Comparison of ENCODE assay signal across 8 mouse cellular contexts in genomic region chr5:34370022-34370823, GRCm38 (mm10). TPM values are rescaled to one million over a fixed set of nuclear protein-coding genes. Genes with fewer than 3 reads are reported as not detected.
A peak's percentile ranks its signal among the peaks of the same experiment; 100 is the strongest.
DNase-seq lines count a peak whose midpoint lies in the region; ATAC-seq lines count a peak whose summit lies in the region.

No protein-coding gene starts in this region.

- peak overlapping the region; percentile 69 for H3K4me2 ChIP-seq in embryonic facial prominence, embryonic 14.5 days (ENCODE audit: low read depth, low read length)
- H3K4me2 ChIP-seq in kidney, embryonic 16.5 days (replicated peaks; ENCODE audit: low read depth, low read length) = peak overlapping the region; percentile 90
- peak overlapping the region; percentile 94 for H3K4me2 ChIP-seq in liver, embryonic 13.5 days
- peak overlapping the region; percentile 75 for H3K4me2 ChIP-seq in neural tube, embryonic 12.5 days (replicated peaks)

- H3K9ac ChIP-seq in embryonic facial prominence, embryonic 14.5 days (ENCODE audit: low read depth, low read length) = peak overlapping the region; percentile 91
- H3K9ac ChIP-seq in kidney, embryonic 16.5 days (replicated peaks; ENCODE audit: low read length) = peak overlapping the region; percentile 91
- peak overlapping the region; percentile 94 for H3K9ac ChIP-seq in liver, embryonic 13.5 days
- H3K9ac ChIP-seq in neural tube, embryonic 12.5 days = peak overlapping the region; percentile 95

- H3K36me3 ChIP-seq in embryonic facial prominence, embryonic 14.5 days (ENCODE audit: control insufficient read depth, insufficient read depth, low read length) = no peaks in the 10 kb centered on the region
- peaks cover 3% of the 10 kb centered on the region; the same call in 1 of the 2 replicates for H3K36me3 ChIP-seq in heart, embryonic 10.5 days
- H3K36me3 ChIP-seq in kidney, embryonic 16.5 days (ENCODE audit: insufficient read depth, low read length) = no peaks in the 10 kb centered on the region
- H3K36me3 ChIP-seq in liver, embryonic 13.5 days = 0 out of 2 replicates have a peak, but pooled peaks cover 3% of the 10 kb centered on the region
- H3K36me3 ChIP-seq in neural tube, embryonic 12.5 days = no peaks in the 10 kb centered on the region

- no peak for ATAC-seq in embryonic facial prominence, embryonic 14.5 days (ENCODE audit: low read depth)
- ATAC-seq in kidney, embryonic 16.5 days (ENCODE audit: low FRiP score, low TSS enrichment) = no peak
- peak; percentile 21; the same call in 1 of the 2 replicates for ATAC-seq in liver, embryonic 13.5 days (ENCODE audit: low read depth)
- no peak for ATAC-seq in neural tube, embryonic 12.5 days (ENCODE audit: low FRiP score, low read depth)

- peak; percentile 59 for DNase-seq in A20 (ENCODE audit: low read depth, low spot score)
- DNase-seq in adrenal gland, postnatal 10 days = peak; percentile 52
- peak; percentile 22 for DNase-seq in embryonic facial prominence, embryonic 14.5 days (ENCODE audit: low spot score)
- peak; percentile 78 for DNase-seq in heart, embryonic 10.5 days (ENCODE audit: low spot score)
- peak; percentile 28 for DNase-seq in liver, embryonic 13.5 days
- peak; percentile 39 for DNase-seq in thymus, postnatal 0 days (ENCODE audit: low spot score)

- no peaks in the 10 kb centered on the region for H3K27me3 ChIP-seq in embryonic facial prominence, embryonic 14.5 days (replicated peaks; ENCODE audit: control insufficient read depth, insufficient read depth, low read length)
- H3K27me3 ChIP-seq in heart, embryonic 10.5 days (ENCODE audit: insufficient read depth, poor library complexity, severe bottlenecking) = no peaks in the 10 kb centered on the region
- no peaks in the 10 kb centered on the region for H3K27me3 ChIP-seq in kidney, embryonic 16.5 days (ENCODE audit: insufficient read depth, low read length)
- H3K27me3 ChIP-seq in liver, embryonic 13.5 days = no peaks in the 10 kb centered on the region
- no peaks in the 10 kb centered on the region for H3K27me3 ChIP-seq in neural tube, embryonic 12.5 days (replicated peaks)

- H3K4me1 ChIP-seq in embryonic facial prominence, embryonic 14.5 days (ENCODE audit: control insufficient read depth, insufficient read depth, low read length) = peaks cover 14% of the 10 kb centered on the region
- H3K4me1 ChIP-seq in heart, embryonic 10.5 days = peaks cover 13% of the 10 kb centered on the region
- H3K4me1 ChIP-seq in kidney, embryonic 16.5 days (ENCODE audit: insufficient read depth, low read length) = peaks cover 21% of the 10 kb centered on the region
- H3K4me1 ChIP-seq in liver, embryonic 13.5 days (replicated peaks) = peaks cover 43% of the 10 kb centered on the region
- peaks cover 24% of the 10 kb centered on the region for H3K4me1 ChIP-seq in neural tube, embryonic 12.5 days

- peak overlapping the region; percentile 91 for H3K4me3 ChIP-seq in embryonic facial prominence, embryonic 14.5 days (ENCODE audit: low read depth, low read length)
- H3K4me3 ChIP-seq in heart, embryonic 10.5 days = peak overlapping the region; percentile 87
- H3K4me3 ChIP-seq in kidney, embryonic 16.5 days (ENCODE audit: low read length) = peak overlapping the region; percentile 88
- H3K4me3 ChIP-seq in liver, embryonic 13.5 days (replicated peaks) = peak overlapping the region; percentile 93
- H3K4me3 ChIP-seq in neural tube, embryonic 12.5 days = peak overlapping the region; percentile 92

- peak overlapping the region; percentile 83 for H3K27ac ChIP-seq in embryonic facial prominence, embryonic 14.5 days (replicated peaks; ENCODE audit: low read depth, low read length)
- peak overlapping the region; percentile 95 for H3K27ac ChIP-seq in heart, embryonic 10.5 days
- H3K27ac ChIP-seq in kidney, embryonic 16.5 days (ENCODE audit: low read length) = peak overlapping the region; percentile 65
- H3K27ac ChIP-seq in liver, embryonic 13.5 days = peak overlapping the region; percentile 79
- 0 out of 2 replicates have a peak overlapping the region, but pooled peaks have one; percentile 46 for H3K27ac ChIP-seq in neural tube, embryonic 12.5 days

- H3K9me3 ChIP-seq in embryonic facial prominence, embryonic 14.5 days (ENCODE audit: control insufficient read depth, low read length) = no peaks in the 10 kb centered on the region
- no peaks in the 10 kb centered on the region for H3K9me3 ChIP-seq in heart, embryonic 10.5 days
- no peaks in the 10 kb centered on the region for H3K9me3 ChIP-seq in kidney, embryonic 16.5 days (ENCODE audit: low read length)
- H3K9me3 ChIP-seq in liver, embryonic 13.5 days (replicated peaks) = no peaks in the 10 kb centered on the region
- H3K9me3 ChIP-seq in neural tube, embryonic 12.5 days = no peaks in the 10 kb centered on the region

- 0% methylated on average over 12 of the region's 114 CpGs for WGBS in embryonic facial prominence, embryonic 14.5 days
- 11% methylated on average over 108 of the region's 114 CpGs for WGBS in heart, embryonic 10.5 days
- 1% methylated on average over 43 of the region's 114 CpGs for WGBS in kidney, embryonic 16.5 days
- WGBS in liver, embryonic 13.5 days (ENCODE audit: insufficient replicate concordance) = under 1% methylated on average over 47 of the region's 114 CpGs
- WGBS in neural tube, embryonic 12.5 days = under 1% methylated on average over 91 of the region's 114 CpGs

RNA-seq across cellular contexts. Expression of gene Fam193a, which starts 0.5 kb away (rescaled TPM):
- 10 to 100 TPM; 26.7 to 34.3 TPM for total RNA-seq in adrenal gland, postnatal 10 days (2021)
- 15.2 and 15.7 TPM in 2 replicates for polyA plus RNA-seq in embryonic facial prominence, embryonic 14.5 days (2014; fragmentation: Nextera tagmentation; extraction: Ambion mirVana)
- polyA plus RNA-seq in heart, embryonic 10.5 days (2016; fragmentation: Nextera tagmentation; extraction: Ambion mirVana) = 7.6 and 11.4 TPM in 2 replicates
- 10.1 and 11.4 TPM in 2 replicates for polyA plus RNA-seq in kidney, embryonic 16.5 days (2015; fragmentation: Nextera tagmentation; extraction: Ambion mirVana)
- polyA plus RNA-seq in liver, embryonic 13.5 days (2015; fragmentation: Nextera tagmentation; extraction: Ambion mirVana) = 3.8 and 3.9 TPM in 2 replicates
- 14.1 and 17.0 TPM in 2 replicates for polyA plus RNA-seq in neural tube, embryonic 12.5 days (2016; fragmentation: Nextera tagmentation; extraction: Ambion mirVana)
- 7.0 and 10.3 TPM in 2 replicates for polyA plus RNA-seq in thymus, postnatal 0 days (2015; fragmentation: Nextera tagmentation; extraction: Ambion mirVana)

RNA-seq across cellular contexts. Expression of gene Rnf4, which starts 34.1 kb away (rescaled TPM):
- 100 to 1,000 TPM; 102 to 109 TPM for total RNA-seq in adrenal gland, postnatal 10 days (2021)
- polyA plus RNA-seq in embryonic facial prominence, embryonic 14.5 days (2014; fragmentation: Nextera tagmentation; extraction: Ambion mirVana) = 147 and 162 TPM in 2 replicates
- 150 and 156 TPM in 2 replicates for polyA plus RNA-seq in heart, embryonic 10.5 days (2016; fragmentation: Nextera tagmentation; extraction: Ambion mirVana)
- 192 and 196 TPM in 2 replicates for polyA plus RNA-seq in kidney, embryonic 16.5 days (2015; fragmentation: Nextera tagmentation; extraction: Ambion mirVana)
- polyA plus RNA-seq in liver, embryonic 13.5 days (2015; fragmentation: Nextera tagmentation; extraction: Ambion mirVana) = 79.1 and 89.1 TPM in 2 replicates
- polyA plus RNA-seq in neural tube, embryonic 12.5 days (2016; fragmentation: Nextera tagmentation; extraction: Ambion mirVana) = 159 TPM in 2 replicates
- 138 TPM in 2 replicates for polyA plus RNA-seq in thymus, postnatal 0 days (2015; fragmentation: Nextera tagmentation; extraction: Ambion mirVana)

Comparison
In these comparisons a context has a peak if more than half of its experiments do, and no peak if none do; other contexts are left out.
1. DNase-seq: peak in every context shown above with its lines; median percentile 78 in heart, embryonic 10.5 days; 59 in A20; 52 in adrenal gland, postnatal 10 days; 39 in thymus, postnatal 0 days; 28 in liver, embryonic 13.5 days; 22 in embryonic facial prominence, embryonic 14.5 days.